Mouse (Mus musculus) ES-Bruce4 (cell line): ENCODE measurements around the gene Socs3.

Source experiments
- CTCF ChIP-seq: IDR thresholded peaks from one replicate; pipeline ENCODE4 v1.8.1; 2011; ENCODE audit warnings: low read depth, low read length
- POLR2A ChIP-seq: IDR thresholded peaks from one replicate; pipeline ENCODE4 v1.8.1; 2011; ENCODE audit warnings: low read length; ENCODE audit not compliant: insufficient read depth

DNA sequence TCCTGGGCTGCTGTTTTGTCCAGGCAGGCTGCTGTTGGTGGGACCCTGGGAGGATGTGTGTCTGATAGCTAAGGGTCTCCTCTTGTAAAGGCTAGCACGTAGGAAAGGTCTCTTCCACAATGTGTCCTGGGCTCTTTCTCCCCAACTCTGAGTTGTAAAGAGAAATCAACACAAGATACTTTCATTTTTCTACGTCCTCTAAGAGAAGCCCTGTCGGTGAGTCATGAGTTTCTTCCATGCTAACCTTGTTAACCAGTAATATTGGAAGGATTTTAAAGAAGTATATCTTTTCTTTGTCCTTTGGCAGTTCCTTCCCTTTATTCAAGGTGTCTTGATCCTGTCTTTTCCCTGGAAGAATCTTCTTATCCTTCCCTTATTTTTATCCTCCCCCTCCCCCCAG is 25.8 kb upstream of the Socs3 start:
- TF ChIP-seq POLR2A (no peak), CTCF (no peak)
